Mouse (Mus musculus) retina, postnatal 1 day (tissue): Measurements from ENCODE around the gene Scd2.
"Not testable (repeated sequence)": the region's sequence is repeated elsewhere in the genome, so short reads cannot be mapped to it uniquely, and the experiment has no call there.

Experiments used
- DNase-seq: peaks from one replicate; pipeline ENCODE4 v3.0.0-alpha.2; 2012

The Scd2 gene

GRCm38 (mm10) chr19:44274452-44274851 is 19.0 kb upstream of the Scd2 start:
- DNase-seq, result no peak

DNA sequence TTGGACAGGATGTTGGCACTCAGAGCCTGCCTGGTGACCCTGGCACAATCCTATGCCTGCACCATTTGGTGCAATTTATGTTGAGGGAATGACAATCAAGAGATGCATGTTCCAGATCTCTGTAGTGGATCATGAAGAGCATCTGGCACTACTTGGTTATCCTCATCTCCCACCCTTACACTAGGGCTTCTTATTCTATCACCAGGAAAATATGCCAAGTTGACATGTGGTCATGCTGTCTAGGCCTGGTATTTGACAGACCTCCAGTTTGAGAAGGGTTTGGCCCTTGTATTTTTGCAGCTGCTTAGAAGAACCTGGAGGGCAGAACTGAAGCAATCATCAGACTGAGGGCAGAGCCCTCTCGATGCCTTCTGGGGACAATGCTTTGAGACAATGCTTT is 18.1 kb upstream of the Scd2 start:
- no peak for DNase-seq

DNA sequence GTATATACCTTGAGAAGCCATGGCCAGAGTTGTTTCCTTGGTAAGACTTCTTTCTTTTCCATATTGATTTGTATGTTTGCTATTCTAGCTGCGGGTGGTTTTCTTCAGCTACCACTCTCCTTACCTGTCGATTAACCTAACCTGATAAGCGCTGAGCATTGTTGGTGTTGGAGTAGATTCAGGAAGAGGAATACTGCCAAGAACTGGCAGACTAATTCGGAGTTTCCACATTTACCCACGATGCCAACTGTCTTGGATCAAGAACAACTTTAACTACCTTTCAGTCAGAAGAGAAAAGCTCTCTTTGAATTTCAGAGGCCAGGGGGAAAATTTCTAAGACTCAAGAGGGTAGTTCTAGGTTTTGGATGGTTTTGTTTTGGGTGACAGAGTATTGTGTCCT is 16.6 kb upstream of the Scd2 start:
- no peak for DNase-seq

DNA sequence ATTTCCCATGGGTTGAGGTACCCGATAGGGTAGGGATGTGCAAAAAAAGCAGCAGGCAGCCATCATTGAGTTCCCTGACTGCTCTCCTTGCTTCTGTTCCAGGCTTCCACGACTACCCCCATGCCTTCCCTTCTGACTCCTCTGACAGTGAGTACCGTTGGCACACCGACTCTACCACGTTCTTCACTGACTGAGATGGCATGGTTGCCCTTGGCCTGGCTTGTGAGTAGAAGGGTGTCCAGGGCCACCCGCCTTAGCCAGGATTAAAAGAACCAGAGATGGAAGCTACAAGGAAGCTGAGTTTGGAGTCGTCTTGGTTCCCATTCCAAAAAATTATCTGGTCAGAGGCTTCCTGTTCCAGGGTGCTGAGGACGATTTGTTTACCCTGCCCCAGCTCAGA is 15.5 kb upstream of the Scd2 start:
- DNase-seq, result no peak

DNA sequence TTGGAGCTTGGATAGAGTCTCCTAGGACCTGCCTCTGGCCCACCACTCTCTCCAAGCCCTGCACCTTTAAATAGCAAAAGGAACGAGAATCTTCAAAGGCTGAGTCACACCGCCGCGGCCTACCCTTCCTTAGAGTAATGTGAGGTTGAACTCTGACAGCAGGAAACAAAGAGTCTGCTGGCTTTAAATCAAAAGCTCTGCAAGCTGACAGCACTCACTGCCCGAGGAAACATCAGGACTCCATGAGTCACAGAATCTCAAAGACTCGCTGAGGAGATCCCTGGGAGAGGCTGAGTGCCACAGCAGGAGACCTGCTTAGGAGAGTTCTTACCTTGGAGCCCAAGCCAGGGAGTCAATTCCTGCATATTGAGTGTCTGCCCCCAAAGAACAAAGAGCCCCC is 12.7 kb upstream of the Scd2 start:
- DNase-seq, result no peak

GRCm38 (mm10) chr19:44281825-44282447 is 11.5 kb upstream of the Scd2 start:
- not testable (repeated sequence) for DNase-seq

DNA sequence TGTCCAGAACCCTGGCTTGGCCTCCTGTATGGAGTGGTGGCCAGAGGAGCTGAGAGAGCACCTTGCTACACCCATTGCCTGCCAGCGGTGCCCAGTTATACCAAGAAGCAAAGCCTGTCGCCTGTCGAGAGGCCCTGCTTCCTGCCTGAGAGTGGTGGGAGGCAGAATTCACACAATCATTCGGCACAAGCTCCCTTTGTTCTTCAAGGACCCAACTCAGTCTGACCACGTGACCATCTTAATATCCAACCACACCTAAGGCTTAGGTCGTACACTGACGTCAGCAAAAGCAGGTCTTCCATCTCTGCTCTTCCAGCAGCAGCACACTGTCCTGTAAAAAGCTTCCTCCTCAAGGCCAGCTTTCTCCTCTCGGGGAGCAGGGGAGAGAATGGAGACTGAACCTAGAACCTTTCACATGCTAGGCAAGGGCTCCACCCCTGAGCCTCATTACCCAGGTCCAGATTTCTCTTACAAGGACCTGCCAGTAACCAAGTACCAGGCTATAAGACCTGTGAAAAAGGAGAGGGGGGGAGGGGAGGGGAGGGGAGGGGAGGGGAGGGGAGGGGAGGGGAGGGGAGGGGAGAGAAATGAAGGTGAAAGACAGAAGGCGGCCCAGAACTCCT is 10.8 kb upstream of the Scd2 start:
- peak; percentile 73 for DNase-seq

DNA sequence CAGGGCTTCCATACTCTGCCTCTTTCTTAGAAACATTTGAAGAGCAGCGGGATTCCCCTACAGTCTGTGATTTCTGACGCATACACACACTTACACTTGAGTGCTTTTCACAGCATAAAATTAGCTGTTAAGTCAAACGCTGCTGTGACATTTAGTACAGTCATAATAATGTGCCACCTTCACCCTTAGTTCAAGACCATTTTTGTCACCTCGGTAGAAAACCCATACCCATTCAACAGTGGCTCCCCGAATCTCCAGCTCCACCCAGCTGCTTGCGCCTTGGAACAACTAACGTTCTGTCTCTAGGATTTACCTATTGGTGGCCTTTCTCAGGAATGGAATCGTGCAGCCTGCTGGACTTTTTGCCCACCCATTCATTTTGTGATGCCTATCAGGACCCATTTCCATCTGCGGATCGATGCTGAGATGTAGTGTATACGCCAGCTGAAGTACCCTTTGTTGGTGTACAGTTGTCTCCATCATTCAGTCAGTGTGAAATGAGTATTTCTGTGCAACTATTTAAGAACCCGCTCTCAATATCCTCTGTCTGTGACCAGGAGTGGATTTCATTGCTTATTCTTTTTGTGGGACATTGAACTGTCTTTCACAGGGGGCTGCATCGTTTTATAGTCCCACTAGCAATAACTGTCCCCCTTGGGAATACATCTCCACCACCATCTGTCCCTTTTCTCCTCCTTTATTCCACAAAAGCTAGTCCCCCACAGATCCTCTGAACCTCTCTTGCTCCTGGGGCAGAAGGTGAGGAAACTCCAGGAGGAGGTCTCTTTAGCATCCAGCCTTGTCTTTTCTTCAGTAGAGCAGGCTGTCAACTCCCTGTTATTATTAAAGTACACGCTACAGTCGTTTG is 10.1 kb upstream of the Scd2 start:
- DNase-seq, result no peak

- peak; percentile 99 for DNase-seq
Observed at GRCm38 (mm10) chr19:44284025-44284695, 9.3 kb upstream of the Scd2 start.

- DNase-seq, result no peak
Observed at GRCm38 (mm10) chr19:44284723-44285122, 8.8 kb upstream of the Scd2 start.

GRCm38 (mm10) chr19:44285554-44285953 is 7.9 kb upstream of the Scd2 start:
- no peak for DNase-seq

DNA sequence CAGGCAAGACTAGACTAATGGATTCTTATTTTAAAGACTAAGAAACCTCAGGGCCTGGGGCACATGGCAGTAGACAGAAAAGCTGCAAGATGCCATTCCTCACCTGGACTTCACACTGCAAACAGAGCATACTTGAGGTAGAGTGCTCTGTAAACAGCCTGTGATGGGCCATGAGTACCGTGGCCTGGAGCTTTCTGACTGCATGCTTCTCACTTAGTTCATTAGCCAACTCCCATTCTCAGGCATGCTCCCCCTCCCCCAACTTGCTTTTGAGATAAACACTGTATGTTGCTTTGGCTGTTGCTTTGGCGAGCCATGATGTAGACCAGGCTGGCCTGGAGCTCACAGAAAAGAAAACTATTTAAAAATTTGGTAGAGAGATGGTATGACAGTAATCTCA is 7.4 kb upstream of the Scd2 start:
- no peak for DNase-seq

GRCm38 (mm10) chr19:44287415-44288110 is 5.9 kb upstream of the Scd2 start:
- no peak for DNase-seq

- no peak for DNase-seq
Observed at GRCm38 (mm10) chr19:44292083-44292482, 1.4 kb upstream of the Scd2 start.

DNA sequence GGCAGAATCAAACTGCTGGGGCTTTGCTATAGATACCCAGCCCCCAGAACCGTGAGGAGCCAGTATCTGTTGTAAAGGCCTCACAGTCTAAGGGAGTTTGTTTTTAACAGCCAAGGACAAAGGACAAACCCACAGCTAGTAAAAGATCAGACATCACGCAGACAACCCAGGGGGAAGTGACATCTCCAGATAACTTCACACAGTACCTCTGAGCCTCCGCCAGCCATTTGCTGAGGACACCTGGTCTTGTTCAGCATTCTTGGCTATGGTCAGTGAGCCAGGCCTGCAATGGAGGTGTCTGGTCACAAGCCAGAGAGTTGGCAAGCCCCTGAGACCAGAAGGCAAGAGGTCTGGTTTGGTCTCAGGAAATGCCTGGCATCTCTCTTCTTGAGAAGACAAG is 991 bp upstream of the Scd2 start:
- no peak for DNase-seq

- peak; percentile 99 for DNase-seq
Observed at GRCm38 (mm10) chr19:44293769-44294551, 486 bp downstream of the Scd2 start.

- peak; percentile 94 for DNase-seq
Observed at GRCm38 (mm10) chr19:44294588-44295041, 1.1 kb downstream of the Scd2 start.

GRCm38 (mm10) chr19:44295251-44295650 is 1.8 kb downstream of the Scd2 start:
- no peak for DNase-seq

DNA sequence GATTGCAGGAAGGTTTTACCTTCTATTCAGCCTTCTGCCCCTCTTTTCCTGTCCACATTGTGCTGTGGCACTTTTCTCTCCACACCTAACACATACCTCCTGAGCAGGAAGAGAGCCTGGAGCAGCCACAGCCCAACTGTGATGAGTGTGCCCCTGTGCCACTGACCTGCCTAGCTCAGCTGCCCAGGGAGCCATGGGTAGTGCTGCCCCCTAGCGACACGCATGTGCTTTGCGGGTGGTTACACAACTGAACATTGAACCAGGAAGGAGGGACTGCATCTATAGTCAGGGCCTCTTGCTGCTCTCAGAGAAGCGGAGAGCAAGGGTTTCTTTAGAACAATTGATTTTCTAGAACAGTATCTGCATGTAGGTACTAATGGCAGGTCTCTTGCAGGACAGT is 2.3 kb downstream of the Scd2 start:
- DNase-seq, result peak; percentile 89

- DNase-seq, result no peak
Observed at GRCm38 (mm10) chr19:44296186-44296585, 2.7 kb downstream of the Scd2 start.

- no peak for DNase-seq
Observed at GRCm38 (mm10) chr19:44297068-44297760, 3.7 kb downstream of the Scd2 start.
